Mouse (Mus musculus) kidney, adult 9 months (tissue): Measurements from ENCODE around the gene Tmem220.
A peak's percentile ranks its signal among the peaks of the same experiment; 100 is the strongest.

Source experiments
- DNase-seq: peaks from one replicate; pipeline ENCODE4 v3.0.0; 2022

The Tmem220 gene

DNA sequence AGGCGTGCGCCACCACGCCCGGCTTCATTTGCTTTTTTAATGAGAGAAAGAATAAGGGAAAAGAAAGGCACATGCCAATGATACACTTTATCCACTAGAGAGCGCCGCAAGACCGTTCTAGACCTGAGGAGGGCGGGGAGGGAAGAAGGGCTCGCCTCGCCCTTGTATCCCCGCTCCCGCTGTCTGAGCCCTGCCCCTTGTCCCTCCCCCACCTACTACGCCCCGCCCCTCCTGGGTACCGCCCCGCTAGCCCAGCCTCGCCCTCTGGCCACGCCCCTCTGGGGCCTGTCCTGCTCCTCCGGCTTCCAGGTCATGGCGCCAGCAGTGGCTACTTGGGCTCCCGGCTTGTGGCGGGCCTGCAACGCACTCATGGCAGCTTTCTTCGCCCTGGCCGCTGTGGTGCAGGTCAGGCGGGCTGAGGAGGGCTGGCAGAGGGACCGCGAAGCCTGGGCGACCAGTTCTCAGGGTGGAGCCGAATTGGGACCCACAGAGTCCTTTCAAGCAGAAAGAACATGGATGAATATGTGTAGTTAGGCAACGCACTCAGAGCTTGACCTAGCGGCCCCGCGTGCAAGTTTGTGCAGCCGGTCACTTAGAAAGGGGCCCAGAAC is at the start of gene Tmem220:
Tmem220 (plus strand) TSS at position 288 of the 611 bp plus-strand sequence.
- peak; percentile 92 for DNase-seq

DNA sequence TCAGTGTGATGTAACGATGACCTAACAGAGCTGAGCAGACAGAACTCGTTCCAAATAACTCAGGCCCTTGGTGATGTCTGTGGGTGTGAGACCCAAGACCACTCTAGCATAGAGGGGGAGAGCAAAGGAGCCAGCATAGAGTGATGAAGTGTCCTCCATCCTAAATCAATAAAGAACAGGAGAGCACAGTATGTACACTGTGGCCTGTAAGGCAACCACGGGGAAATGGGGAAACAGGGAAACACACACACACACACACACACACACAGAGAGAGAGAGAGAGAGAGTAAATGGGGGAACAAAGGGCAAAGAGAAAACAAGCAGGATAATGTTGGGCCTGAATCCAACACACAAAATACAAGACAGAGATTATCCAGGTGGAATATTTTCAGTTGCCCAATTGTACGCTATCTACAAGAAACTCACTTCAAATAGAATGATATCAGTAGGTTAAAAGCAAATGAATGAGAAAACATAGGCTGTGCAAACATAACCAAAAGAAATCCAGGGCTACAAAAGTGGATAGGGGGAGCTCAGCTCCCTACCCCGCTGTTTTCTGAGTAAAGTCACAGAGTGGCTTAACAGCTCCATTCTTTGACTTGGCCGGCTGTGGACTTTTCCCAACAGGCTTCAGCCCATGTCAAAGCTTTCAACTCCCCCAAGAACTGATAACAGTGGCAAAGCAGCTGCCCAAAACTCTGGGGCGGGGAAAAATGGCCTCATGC is 49.2 kb upstream of the Tmem220 start:
- no peak for DNase-seq

DNA sequence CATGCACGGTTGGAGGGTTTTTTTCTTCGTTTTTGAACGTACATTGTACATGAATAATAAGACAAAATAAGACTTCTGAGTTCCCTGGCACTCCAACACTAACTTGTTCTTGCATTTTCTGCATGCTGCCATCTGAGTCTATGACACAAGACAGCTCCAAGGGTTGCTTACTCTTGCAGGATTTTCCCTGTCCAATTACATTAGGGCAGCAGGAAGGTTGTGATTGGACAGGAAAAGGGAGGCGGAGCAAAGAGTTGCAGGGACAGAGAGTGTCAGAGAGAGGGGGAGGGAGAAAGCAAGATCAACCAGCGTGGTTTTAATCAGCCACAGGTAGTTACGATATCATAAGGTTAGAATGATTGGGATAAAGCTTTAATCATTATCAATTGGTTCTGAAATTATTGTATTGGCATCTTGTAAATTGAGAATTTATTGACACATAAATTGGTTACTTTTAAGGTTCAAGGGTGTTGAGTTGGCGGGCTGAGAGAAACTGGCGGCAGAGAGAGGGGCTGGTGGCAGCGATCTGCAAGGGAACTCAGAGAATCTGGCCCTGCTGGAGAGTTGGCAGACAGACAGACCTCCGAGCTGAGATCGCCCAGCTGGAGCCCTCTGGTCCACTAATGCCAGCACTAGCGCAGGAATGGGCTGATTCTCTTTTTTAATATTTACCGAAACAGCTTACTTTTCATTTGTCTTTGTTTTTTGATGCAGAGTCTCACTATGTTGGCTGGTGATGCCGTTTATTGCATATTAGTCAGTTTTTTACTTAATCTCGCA is 43.4 kb upstream of the Tmem220 start:
- no peak for DNase-seq

DNA sequence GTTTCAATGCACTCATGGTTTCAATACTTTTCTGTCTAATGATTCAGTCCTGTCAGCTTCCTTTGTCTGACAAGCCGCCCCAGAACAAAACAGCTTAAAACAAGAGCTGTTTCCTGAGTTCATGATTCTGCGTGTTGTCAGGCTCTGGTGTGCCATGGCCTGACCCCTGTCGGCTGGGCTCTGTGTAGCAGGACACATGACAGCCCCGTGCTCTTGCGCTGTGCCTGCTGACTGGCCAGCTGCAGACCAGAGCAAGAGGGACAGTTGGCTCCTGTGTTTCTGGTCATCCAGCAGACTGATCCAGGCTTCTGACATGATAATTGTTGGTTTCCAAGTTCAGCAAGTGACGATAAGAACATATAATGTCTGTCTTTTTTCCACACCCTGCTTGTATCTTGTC is 42.2 kb upstream of the Tmem220 start:
- DNase-seq: peak; percentile 63

DNA sequence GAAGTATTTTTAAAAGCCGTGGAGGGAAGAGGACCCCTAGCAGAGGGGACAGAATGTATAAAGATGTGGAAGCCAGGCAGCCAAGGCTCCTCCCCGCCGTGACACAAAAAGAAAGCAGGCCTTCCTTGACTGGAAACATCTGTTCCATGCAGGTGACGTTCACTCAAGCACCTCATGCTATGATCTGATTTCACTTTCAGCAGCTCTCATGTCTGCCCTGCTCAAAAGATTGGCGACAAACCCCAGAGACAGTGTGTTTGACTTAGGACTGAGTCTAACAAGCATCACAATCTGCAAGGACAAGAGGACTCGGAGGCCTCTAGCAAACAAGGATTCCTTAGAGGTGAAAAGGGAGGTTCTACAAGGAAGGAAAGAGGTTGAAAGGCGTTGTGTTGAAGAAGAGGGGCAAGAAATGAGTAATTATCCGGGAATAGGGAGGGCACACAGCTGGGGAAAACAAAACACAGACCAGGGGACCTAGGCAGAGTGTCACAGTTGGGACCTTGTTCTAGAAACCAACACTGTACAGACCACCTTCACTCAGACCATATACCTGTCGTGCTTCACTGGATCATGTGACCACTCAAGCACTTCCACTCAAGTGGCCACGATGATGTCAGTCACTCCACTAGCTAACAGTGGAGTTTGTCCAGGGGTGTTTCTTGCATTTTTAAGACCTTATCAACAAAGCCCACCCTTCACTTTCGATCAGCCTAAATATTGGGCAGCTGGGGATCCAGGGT is 41.4 kb upstream of the Tmem220 start:
- DNase-seq: no peak

DNA sequence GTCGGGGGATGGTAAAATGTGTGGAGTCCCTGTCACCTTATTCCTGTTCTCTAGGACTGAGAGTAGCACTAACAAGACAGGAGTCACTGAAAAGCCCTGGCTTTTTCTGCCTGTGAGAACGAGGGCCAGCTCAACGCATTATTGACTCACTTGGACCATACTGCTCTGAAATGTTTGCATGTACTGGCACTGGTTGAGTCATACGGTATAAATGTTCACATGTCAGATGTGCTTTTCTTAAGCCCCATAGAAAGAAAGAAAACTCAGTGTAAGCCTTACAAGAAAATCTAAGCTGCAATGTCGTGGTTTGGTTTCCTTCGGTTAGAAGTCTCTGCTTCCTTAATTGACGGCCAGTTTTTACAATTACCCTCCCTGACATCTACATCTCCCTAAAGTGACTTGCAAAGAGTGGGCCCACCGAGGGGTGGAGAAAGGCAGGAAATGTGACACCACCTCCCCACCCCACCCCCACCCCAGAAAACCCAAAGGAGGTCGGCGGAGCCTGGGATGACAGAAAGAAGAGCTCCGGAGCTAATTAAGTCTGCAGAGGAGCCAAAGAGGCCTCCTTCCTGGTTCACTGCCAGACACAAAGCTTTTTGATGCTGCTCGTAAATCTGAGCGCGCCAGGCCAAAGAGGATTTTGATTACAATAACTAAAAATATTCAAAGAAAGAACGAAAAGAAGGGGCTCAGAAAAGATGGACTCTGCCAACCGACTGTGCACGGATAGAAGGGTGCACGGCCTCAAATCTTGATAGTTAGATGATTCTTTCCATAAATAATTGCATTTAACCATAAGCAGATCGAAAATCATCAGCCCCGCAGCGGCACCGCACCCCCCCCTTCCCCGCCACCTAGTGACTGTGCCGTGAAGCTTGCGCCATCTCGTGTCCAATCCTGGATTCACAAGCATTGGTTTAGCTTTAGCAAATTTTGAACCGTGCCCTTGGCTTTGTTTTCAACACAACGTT is 40.5 kb upstream of the Tmem220 start:
- peak; percentile 83 for DNase-seq

DNA sequence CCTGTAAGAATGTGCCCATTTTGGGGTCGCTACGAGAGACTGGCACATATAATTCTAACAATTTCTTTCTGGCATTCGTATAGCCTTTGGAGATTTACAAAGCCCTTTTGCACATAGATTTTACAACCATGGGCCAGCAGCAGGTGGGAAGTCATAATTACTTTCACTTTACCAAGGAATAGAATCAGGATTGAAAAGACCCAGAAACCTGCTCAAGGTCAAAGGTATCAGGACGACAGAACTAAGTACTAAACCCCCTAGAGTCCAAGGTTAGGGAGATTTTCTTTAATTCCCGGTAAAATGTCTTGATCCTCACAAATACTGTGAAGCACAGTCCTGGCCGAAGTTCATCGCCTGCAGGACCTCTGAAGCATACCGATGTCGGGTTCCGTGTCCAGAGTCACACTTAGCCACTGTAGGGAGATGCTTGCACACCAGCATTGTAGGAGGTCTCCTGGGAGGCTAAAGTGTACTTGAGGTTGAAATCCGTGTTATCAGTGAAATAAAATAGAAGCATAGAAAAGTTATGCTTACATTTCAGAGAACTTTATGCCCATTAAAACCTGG is 39.7 kb upstream of the Tmem220 start:
- peak; percentile 53 for DNase-seq

DNA sequence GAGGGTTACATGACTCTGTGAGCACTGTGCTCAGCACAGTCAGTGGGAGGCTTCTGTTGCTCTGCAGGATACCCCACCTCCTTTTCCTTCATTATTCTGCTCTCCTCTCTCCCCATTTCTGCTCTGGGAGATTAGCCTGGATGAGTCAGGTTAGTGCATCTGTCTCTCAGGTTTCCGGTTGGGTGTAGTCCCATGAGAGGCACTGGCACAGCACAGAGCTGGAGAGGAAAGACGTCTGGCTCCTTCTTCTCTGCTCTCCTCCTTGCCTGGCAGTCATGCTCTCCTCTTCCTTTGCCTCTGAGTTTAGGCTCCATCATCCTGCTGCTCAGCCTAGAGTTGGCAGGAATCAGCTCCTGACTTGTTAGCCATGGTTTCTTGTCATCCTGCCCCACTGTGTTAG is 32.8 kb upstream of the Tmem220 start:
- no peak for DNase-seq

DNA sequence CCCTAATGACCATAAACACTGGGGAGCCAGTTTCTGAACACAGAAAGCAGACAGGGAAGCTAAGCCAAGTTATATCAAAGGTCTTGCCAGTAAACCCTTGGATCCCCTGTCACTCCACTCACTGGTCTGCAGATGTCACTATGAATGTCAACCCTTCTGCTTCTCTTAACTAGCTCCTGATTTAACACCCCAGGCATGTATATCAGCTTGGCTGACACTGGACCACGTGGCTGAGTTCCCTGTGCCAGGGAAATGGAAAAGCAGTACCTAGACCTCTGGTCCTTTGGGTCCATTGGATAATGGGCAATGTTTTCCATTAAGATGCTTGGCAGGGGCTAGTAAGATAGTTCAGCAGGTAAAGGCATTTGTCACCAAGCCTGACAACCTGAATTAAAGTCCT is 31.3 kb upstream of the Tmem220 start:
- DNase-seq: no peak

DNA sequence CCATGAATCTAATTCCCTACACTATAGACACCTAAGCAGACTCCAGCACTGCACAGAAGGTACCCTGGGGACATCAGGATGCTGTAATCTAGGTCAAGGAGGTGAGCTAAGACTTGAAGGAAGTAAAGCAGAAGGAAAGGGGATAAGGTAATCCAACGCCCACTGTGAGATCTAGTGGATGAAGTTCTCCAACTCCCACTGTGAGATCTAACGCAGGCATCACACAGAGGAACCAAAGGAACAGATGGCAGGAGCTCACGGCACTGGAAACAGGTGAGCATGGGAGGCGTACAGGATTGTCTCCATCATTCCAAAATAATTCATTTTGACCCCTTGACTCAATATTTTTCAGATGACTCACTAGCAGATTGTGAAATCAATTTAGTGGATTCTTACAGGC is 28.5 kb upstream of the Tmem220 start:
- DNase-seq: no peak

DNA sequence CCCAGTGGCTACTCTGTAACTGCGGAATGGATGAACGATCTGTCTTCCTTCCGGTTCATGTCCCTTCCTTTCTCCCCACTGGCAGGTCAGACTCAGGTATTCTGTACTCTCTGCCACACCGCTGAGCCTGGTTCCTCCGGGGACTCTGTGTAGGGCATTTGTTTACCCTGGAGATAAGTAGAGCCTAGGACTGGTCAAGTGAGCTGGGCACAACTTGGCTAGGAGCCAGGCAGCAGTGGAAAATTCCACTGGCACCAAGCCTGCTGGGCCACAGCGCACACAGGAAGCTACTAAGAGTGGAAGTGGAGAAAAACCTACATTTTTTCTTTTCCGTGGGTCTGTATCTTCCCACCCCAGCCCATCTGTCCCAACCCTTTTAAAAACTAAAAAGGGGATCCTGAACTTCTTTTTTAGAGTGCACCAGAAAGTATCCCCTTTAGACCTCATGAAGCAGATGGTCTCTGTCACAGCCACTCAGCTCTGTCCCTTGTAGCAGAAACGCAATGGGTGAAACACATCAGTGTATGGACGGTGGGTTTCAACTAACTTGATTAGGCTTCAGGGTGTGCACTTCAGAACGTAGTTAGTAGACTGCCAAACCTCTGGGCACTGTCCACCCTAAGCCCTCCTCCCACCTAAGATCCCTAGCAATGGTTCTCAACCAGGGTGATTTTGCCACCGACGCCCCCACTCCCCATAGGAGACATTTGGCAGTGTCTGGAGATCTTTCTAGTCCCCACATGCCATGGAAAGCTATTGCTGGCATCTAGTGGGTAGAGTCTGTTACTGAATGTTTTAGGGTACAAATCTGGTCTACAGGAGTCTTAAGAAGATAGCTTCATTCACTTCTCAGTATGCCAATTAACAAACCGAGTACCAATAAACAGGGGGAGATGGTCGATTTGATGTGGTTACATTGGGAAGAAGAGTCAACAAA is 26.2 kb upstream of the Tmem220 start:
- peak; percentile 88 for DNase-seq

DNA sequence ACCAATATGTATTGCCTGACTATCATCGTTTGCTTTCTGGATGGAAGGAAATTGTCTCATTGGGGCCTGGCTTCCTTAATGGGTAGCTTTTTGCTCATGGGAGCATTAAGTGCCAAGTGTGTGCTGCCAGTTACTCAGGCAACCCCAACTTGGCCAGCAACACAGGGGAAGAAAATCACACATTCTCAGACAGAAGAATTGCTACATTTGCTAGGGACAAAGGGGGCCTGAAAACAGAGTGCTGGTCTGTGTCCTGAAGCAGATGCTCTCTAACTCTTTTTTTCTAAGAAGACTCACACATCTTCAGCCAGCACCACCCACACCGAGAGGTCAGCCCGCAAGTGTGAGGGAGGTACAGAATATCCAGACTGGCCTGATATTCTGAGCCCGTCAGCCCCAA is 24.3 kb upstream of the Tmem220 start:
- DNase-seq: no peak

DNA sequence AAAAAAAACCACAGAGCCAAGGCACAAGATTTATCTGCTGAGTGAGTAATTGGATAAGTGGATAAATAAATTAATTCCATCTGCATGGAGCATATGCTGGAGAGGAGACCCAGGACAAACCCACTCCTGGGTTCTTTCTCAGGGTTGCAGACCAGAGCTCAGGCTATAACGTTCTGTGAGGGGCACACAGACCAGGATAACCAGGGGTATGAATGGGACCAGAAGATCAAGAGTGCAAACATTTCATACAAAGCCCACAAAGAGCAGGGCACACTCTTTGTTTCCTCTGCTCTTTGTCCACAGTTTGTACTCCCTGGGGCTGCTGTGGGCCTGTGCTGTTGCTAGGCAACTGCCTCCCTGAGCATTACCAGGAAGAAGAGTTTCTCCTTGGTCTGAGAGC is 23.2 kb upstream of the Tmem220 start:
- DNase-seq: no peak

DNA sequence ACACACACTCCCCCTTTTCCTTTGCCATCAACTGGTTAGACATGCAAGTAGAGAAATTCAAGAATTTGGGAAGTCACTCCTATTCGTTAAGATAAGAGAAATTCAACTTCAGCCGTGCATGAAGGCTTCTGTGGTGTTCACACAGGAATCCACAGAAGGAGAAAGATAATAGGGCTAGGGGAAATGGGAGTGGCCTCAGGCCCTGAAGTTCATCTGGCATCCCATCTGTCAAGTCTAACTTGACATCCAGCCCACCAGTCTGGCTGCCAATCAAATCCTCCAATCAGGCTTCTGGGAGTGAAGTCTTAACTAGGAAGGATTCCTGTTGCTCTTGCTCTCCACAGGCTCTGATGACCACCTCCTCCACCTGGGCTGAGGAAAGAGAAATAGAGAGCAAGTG is 22.0 kb upstream of the Tmem220 start:
- DNase-seq: no peak

DNA sequence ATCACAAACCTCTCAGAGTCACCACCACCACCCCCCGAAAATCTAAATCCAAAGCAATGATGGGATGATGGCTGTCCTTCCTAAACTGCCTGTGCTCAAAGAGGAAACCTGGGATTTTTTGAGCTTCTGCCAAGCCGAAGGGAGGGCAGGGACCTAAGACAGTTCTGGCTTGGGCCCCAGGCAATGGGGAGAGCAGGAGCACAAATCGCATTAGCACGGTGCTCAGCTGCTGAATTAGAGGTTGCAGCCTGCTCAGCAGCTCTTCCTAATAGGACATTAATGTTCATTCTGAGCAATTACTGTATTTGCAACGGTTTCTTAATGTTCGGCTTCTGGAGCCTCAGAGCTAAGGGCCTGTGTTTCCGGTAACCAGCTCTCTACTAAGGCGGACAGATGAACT is 17.0 kb upstream of the Tmem220 start:
- DNase-seq: no peak

DNA sequence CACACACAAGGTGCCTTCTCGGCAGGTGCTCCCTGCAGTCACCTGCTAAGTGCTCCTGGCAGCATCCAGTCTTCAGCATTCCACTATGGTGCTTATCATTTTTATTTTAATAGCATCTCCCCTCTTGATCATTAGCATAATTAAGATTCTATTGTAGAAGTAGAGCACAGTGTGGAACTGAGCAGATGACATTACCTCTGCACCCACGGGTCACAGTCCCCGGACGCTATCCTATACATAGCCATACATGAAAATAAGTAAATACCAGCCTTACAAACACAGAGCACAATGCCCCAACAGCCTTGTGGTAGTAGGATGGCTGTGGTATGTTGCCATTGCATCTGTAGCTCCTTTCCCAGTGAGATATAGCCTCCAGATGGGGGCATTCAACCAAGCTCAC is 16.4 kb upstream of the Tmem220 start:
- no peak for DNase-seq

DNA sequence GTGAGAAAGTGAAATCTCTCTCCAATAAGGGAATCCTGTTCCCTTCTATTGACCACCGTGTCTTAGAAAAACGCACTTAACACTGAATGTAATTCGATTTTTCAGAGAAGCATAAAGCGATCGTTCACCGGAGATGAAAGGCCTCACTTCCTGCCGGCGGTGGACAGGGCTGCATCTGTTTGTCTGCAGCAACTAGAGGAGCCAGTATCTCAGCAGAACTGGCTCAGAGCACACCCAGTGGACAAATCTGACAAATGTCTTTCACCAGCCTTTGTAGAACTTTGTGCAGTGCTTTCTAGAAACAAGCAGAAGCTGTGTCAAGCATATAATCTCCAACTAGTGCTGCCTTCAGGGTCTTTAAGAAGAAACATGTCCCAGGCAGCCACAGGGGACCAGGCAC is 14.5 kb upstream of the Tmem220 start:
- DNase-seq: no peak

DNA sequence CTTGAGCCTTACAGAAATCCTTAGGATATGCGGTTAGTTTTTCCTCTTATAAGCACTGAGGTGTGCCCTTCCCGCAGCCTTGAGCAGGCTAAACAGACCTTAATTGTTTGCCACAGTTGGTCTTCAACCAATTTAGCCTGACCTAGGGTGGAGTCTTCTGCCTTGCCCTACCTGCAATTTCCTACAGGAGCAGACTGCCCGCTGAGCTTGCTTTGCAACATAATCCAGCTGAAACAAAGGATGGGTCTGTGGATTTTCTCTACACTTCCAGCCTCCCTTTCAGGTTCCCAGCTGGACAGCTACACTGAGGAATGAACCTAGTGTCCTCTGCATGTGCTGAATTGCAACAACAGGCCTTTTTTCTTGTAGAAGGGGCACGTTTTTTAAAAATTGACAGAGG is 13.3 kb upstream of the Tmem220 start:
- no peak for DNase-seq

DNA sequence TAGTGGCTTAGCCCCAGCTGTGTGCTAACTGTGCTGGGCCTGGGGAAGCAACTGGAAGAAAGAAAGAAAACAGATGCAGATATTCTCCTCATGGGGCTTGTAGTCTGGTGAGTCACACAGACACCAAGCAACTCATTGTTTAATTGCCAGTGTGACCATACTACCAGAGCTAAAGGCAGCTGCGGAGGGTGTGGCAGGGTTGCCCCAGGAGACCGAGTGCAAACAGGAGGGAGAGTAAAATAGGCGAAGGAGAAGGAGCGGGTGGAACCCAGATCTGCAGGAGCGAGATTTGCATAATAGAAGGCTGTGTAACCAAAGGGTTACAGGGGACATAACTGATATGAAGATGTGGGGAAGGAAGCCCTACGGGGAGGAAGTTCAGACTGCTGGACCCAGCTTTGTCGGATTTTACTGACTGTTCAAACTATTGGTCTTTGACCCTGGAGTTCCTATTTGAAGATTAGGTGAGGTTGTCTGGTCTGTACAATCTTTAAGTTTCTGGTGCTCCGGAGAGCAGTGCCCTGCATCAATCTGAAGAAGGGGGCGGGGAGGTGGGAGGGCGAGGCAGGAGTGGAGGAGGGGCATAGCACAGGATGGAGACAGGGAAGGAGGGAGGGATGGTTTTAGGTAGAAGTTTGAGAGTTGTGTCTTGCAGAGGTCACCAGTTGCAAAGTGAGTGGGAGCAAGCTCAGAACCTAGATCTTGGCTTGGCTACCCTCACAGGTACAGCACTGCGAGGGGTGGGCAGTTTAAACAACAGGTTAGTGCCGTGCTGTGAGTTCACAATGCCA is 7.0 kb upstream of the Tmem220 start:
- no peak for DNase-seq
